Mouse (Mus musculus) spleen, adult 2 months (tissue): ENCODE results near the gene Ahcy. TPM values are rescaled to one million over a fixed set of nuclear protein-coding genes. Genes with fewer than 3 reads are reported as not detected.

ENCODE experiments used
- DNase-seq, 2 experiments: peaks; one replicate each; pipeline versions ENCODE4 v3.0.0 to v3.0.0-alpha.2; 2012 to 2021; ENCODE audit warnings: low spot score in 2 of 2, low read depth in 1 of 2
- H3K27ac ChIP-seq: fragments of 200-500 bp; 2 replicates; pipeline ENCODE4 v1.5.1; 2012; ENCODE audit warnings: low read length, inconsistent platforms; ENCODE audit not compliant: insufficient read depth
- H3K27me3 ChIP-seq: fragments of 200-500 bp; 2 replicates; pipeline ENCODE4 v1.6.1; 2012; ENCODE audit warnings: mild to moderate bottlenecking, moderate library complexity, low read length, inconsistent platforms; ENCODE audit not compliant: control insufficient read depth, insufficient read depth
- H3K36me3 ChIP-seq: fragments of 200-500 bp; 2 replicates; pipeline ENCODE4 v1.6.1; 2012; ENCODE audit warnings: mild to moderate bottlenecking, low read length, inconsistent platforms; ENCODE audit not compliant: control insufficient read depth, insufficient read depth
- H3K4me1 ChIP-seq: fragments of 200-500 bp; 2 replicates; pipeline ENCODE4 v1.6.1; 2011; ENCODE audit warnings: inconsistent platforms; ENCODE audit not compliant: control insufficient read depth, insufficient read depth, insufficient read length
- H3K4me3 ChIP-seq: fragments of 200-500 bp; 2 replicates; pipeline ENCODE4 v1.5.1; 2011; ENCODE audit warnings: mild to moderate bottlenecking, inconsistent platforms; ENCODE audit not compliant: insufficient read depth, insufficient read length; ENCODE audit errors: extremely low read depth
- CTCF ChIP-seq: fragments of 200-500 bp; IDR thresholded peaks from 2 replicates; pipeline ENCODE4 v1.5.1; 2011; ENCODE audit warnings: mild to moderate bottlenecking, inconsistent platforms; ENCODE audit not compliant: insufficient read depth, insufficient read length, insufficient replicate concordance; ENCODE audit errors: extremely low read depth
- POLR2A ChIP-seq: fragments of 200-500 bp; IDR thresholded peaks from 2 replicates; pipeline ENCODE4 v1.6.1; 2011; ENCODE audit warnings: low read depth, low read length, inconsistent platforms
- WGBS: fragments of 180-500 bp; shearing (Covaris S2); methylation state at CpG from one replicate; pipeline ENCODE4 v1.1.7; 2018; 5-methylcytosine and 5-hydroxymethylcytosine counted together
- polyA plus RNA-seq: library from polyadenylated mRNA; depleted of rRNA; stranded (reverse); fragments of >200 nt; gene quantifications from 2 replicates; pipeline ENCODE4 v1.2.3, GENCODE M21; 2012

Ahcy gene
- polyA plus RNA-seq, 1 experiment = 44.2 TPM

- DNase-seq = no peak
- peaks cover 7% of the 10 kb centered on the region; the same call in 1 of the 2 replicates for H3K4me1 ChIP-seq
- no peaks in the 10 kb centered on the region for H3K36me3 ChIP-seq
- H3K27ac ChIP-seq = no peak overlapping the region
- WGBS = 90% methylated on average over 2 of the region's 2 CpGs
- TF ChIP-seq CTCF = no peak
- no peak for TF ChIP-seq POLR2A
- H3K4me3 ChIP-seq = no peak overlapping the region
- H3K27me3 ChIP-seq = no peaks in the 10 kb centered on the region
Measured at GRCm38 (mm10) chr2:155052681-155053080, 21.6 kb downstream of the Ahcy start.

- H3K4me3 ChIP-seq = no peak overlapping the region
- H3K27me3 ChIP-seq = no peaks in the 10 kb centered on the region
- no peaks in the 10 kb centered on the region for H3K36me3 ChIP-seq
- peaks cover 7% of the 10 kb centered on the region; the same call in 1 of the 2 replicates for H3K4me1 ChIP-seq
- H3K27ac ChIP-seq = no peak overlapping the region
- DNase-seq = no peak
- WGBS = 55% methylated on average over 9 of the region's 9 CpGs
- no peak for TF ChIP-seq POLR2A
- no peak for TF ChIP-seq CTCF
Measured at GRCm38 (mm10) chr2:155051622-155052351, 22.5 kb downstream of the Ahcy start.

GRCm38 (mm10) chr2:155050504-155051236 is 23.6 kb downstream of the Ahcy start:
- H3K27ac ChIP-seq = peak overlapping the region; percentile 63
- no peaks in the 10 kb centered on the region for H3K36me3 ChIP-seq
- 1% methylated on average over 45 of the region's 45 CpGs for WGBS
- H3K4me3 ChIP-seq = peak overlapping the region; percentile 73
- H3K4me1 ChIP-seq = peaks cover 7% of the 10 kb centered on the region; the same call in 1 of the 2 replicates
- DNase-seq = peak; percentile 88 to 93
- H3K27me3 ChIP-seq = no peaks in the 10 kb centered on the region
- peak; percentile 98 for TF ChIP-seq POLR2A
- TF ChIP-seq CTCF = no peak

GRCm38 (mm10) chr2:155050108-155050503 is 24.2 kb downstream of the Ahcy start:
- WGBS = 34% methylated on average over 5 of the region's 5 CpGs
- TF ChIP-seq CTCF = no peak
- no peak for TF ChIP-seq POLR2A
- H3K27ac ChIP-seq = peak overlapping the region; percentile 63
- H3K4me3 ChIP-seq = peak overlapping the region; percentile 73
- no peak for DNase-seq
- H3K36me3 ChIP-seq = no peaks in the 10 kb centered on the region
- H3K4me1 ChIP-seq = peaks cover 7% of the 10 kb centered on the region; the same call in 1 of the 2 replicates
- H3K27me3 ChIP-seq = no peaks in the 10 kb centered on the region

- Histone ChIP-seq H3K36me3 (no peaks in the 10 kb centered on the region), H3K27me3 (no peaks in the 10 kb centered on the region), H3K27ac (no peak overlapping the region), H3K4me1 (peaks cover 7% of the 10 kb centered on the region; the same call in 1 of the 2 replicates), H3K4me3 (no peak overlapping the region)
- 78% methylated on average over 7 of the region's 7 CpGs for whole genome bisulfite sequencing
- no peak for DNase-seq
- TF ChIP-seq CTCF (no peak), POLR2A (no peak)
Measured at GRCm38 (mm10) chr2:155047452-155048178, 26.7 kb downstream of the Ahcy start.

- DNase-seq = no peak
- Histone ChIP-seq H3K4me1 (peaks cover 7% of the 10 kb centered on the region; the same call in 1 of the 2 replicates), H3K27ac (no peak overlapping the region), H3K36me3 (no peaks in the 10 kb centered on the region), H3K4me3 (no peak overlapping the region), H3K27me3 (no peaks in the 10 kb centered on the region)
- TF ChIP-seq CTCF (no peak), POLR2A (no peak)
- WGBS = 72% methylated on average over 2 of the region's 2 CpGs
Measured at GRCm38 (mm10) chr2:155046803-155047202, 27.5 kb downstream of the Ahcy start.
